Mouse (Mus musculus) liver, embryonic 12.5 days (tissue): ENCODE measurements around the gene Tmigd1. TPM values are rescaled to one million over a fixed set of nuclear protein-coding genes. Genes with fewer than 3 reads are reported as not detected.

Experiments
- ATAC-seq: fragments of 200-750 bp; cut with Nextera tagmentation; 2 replicates; pipeline ENCODE4 v1.8.0; 2017; ENCODE audit warnings: moderate number of reproducible peaks, mild to moderate bottlenecking, moderate library complexity
- H3K27ac ChIP-seq: fragments of 300-500 bp; sonication (generic); 2 replicates; pipeline ENCODE4 v1.5.1; 2016; ENCODE audit warnings: mild to moderate bottlenecking
- H3K27me3 ChIP-seq: fragments of 300-500 bp; sonication (generic); replicated peaks from 2 replicates; pipeline ENCODE4 v1.6.1; 2016; ENCODE audit warnings: mild to moderate bottlenecking, moderate library complexity
- H3K36me3 ChIP-seq: fragments of 300-500 bp; sonication (generic); 2 replicates; pipeline ENCODE4 v1.6.1; 2016; ENCODE audit warnings: mild to moderate bottlenecking, moderate library complexity
- H3K4me1 ChIP-seq: fragments of 300-500 bp; sonication (generic); 2 replicates; pipeline ENCODE4 v1.6.1; 2016
- H3K4me2 ChIP-seq: fragments of 300-500 bp; sonication (generic); 2 replicates; pipeline ENCODE4 v1.6.1; 2016; ENCODE audit warnings: mild to moderate bottlenecking, moderate library complexity
- H3K4me3 ChIP-seq: fragments of 300-500 bp; sonication (generic); 2 replicates; pipeline ENCODE4 v1.5.1; 2016; ENCODE audit warnings: mild to moderate bottlenecking, moderate library complexity
- H3K9ac ChIP-seq: fragments of 300-500 bp; sonication (generic); 2 replicates; pipeline ENCODE4 v1.6.1; 2016; ENCODE audit warnings: mild to moderate bottlenecking, moderate library complexity
- H3K9me3 ChIP-seq: fragments of 300-500 bp; sonication (generic); replicated peaks from 2 replicates; pipeline ENCODE4 v1.6.1; 2016; ENCODE audit warnings: mild to moderate bottlenecking, moderate library complexity
- WGBS: fragments of 180-500 bp; shearing (Covaris S2); methylation state at CpG from one replicate; pipeline ENCODE4 v1.1.7; 2016; ENCODE audit not compliant: insufficient replicate concordance; 5-methylcytosine and 5-hydroxymethylcytosine counted together
- polyA plus RNA-seq: library from polyadenylated mRNA; unstranded; fragments of >200 nt; fragmentation: Nextera tagmentation; extraction: Ambion mirVana; gene quantifications from 2 replicates; pipeline ENCODE4 v1.2.1, GENCODE M21; 2016

The Tmigd1 gene
- polyA plus RNA-seq = 0.10 TPM in 1 of 2 replicates, not detected in the other

- H3K4me2 ChIP-seq = no peak within 1 kb of the TSS
Observed at GRCm38 (mm10) chr11:76901579-76902361, at the start of gene Tmigd1. Gene Tmigd1, plus strand, starts transcription at chr11:76902159.

GRCm38 (mm10) chr11:76854475-76855341 lies 47.3 kb upstream of the Tmigd1 start:
- ATAC-seq = no peak
- WGBS = 71% methylated on average over 17 of the region's 17 CpGs
- Histone ChIP-seq H3K27ac (no peak overlapping the region), H3K4me3 (no peak overlapping the region), H3K9ac (no peak overlapping the region), H3K9me3 (peaks cover 6% of the 10 kb centered on the region; the same call in 1 of the 2 replicates), H3K27me3 (0 out of 2 replicates have a peak, but pooled peaks cover 13% of the 10 kb centered on the region), H3K36me3 (no peaks in the 10 kb centered on the region), H3K4me1 (peaks cover 12% of the 10 kb centered on the region; the same call in 1 of the 2 replicates), H3K4me2 (no peak overlapping the region)

More at GRCm38 (mm10) chr11:76901579-76902361, at the start of gene Tmigd1:
- Histone ChIP-seq H3K9me3 (no peaks in the 10 kb centered on the region), H3K27me3 (no peaks in the 10 kb centered on the region), H3K4me3 (no peak within 1 kb of the TSS), H3K27ac (no peak within 1 kb of the TSS), H3K4me1 (0 out of 2 replicates have a peak, but pooled peaks cover 3% of the 10 kb centered on the region), H3K9ac (no peak within 1 kb of the TSS), H3K36me3 (no peaks in the 10 kb centered on the region)
- no peak for ATAC-seq
- WGBS = 53% methylated on average over 7 of the region's 7 CpGs

- Histone ChIP-seq H3K9ac (no peak overlapping the region), H3K36me3 (no peaks in the 10 kb centered on the region), H3K4me2 (no peak overlapping the region), H3K27ac (no peak overlapping the region), H3K4me3 (no peak overlapping the region), H3K9me3 (0 out of 2 replicates have a peak, but pooled peaks cover under 1% of the 10 kb centered on the region), H3K27me3 (peaks cover 12% of the 10 kb centered on the region; the same call in 1 of the 2 replicates), H3K4me1 (peaks cover 12% of the 10 kb centered on the region; the same call in 1 of the 2 replicates)
- WGBS = 57% methylated on average over 2 of the region's 2 CpGs
- ATAC-seq = no peak
Observed at GRCm38 (mm10) chr11:76856601-76857000, 45.4 kb upstream of the Tmigd1 start.

GRCm38 (mm10) chr11:76857111-76857510 lies 44.8 kb upstream of the Tmigd1 start:
- 49% methylated on average over 7 of the region's 7 CpGs for WGBS
- Histone ChIP-seq H3K4me2 (no peak overlapping the region), H3K4me1 (peaks cover 12% of the 10 kb centered on the region; the same call in 1 of the 2 replicates), H3K4me3 (no peak overlapping the region), H3K9me3 (no peaks in the 10 kb centered on the region), H3K36me3 (no peaks in the 10 kb centered on the region), H3K9ac (no peak overlapping the region), H3K27ac (no peak overlapping the region), H3K27me3 (peaks cover 12% of the 10 kb centered on the region; the same call in 1 of the 2 replicates)
- ATAC-seq = no peak

- H3K4me3 ChIP-seq = no peak overlapping the region
- no peak overlapping the region for H3K9ac ChIP-seq
- H3K4me2 ChIP-seq = no peak overlapping the region
- 22% methylated on average over 5 of the region's 5 CpGs for WGBS
- ATAC-seq = no peak
- H3K4me1 ChIP-seq = peaks cover 12% of the 10 kb centered on the region; the same call in 1 of the 2 replicates
- no peak overlapping the region for H3K27ac ChIP-seq
- H3K27me3 ChIP-seq = peaks cover 12% of the 10 kb centered on the region; the same call in 1 of the 2 replicates
- no peaks in the 10 kb centered on the region for H3K36me3 ChIP-seq
- no peaks in the 10 kb centered on the region for H3K9me3 ChIP-seq
Observed at GRCm38 (mm10) chr11:76858781-76859180, 43.2 kb upstream of the Tmigd1 start.

GRCm38 (mm10) chr11:76859261-76859660 lies 42.7 kb upstream of the Tmigd1 start:
- no peaks in the 10 kb centered on the region for H3K36me3 ChIP-seq
- H3K27me3 ChIP-seq = peaks cover 12% of the 10 kb centered on the region; the same call in 1 of the 2 replicates
- WGBS = 20% methylated on average over 5 of the region's 5 CpGs
- no peak overlapping the region for H3K9ac ChIP-seq
- H3K4me2 ChIP-seq = no peak overlapping the region
- ATAC-seq = no peak
- H3K9me3 ChIP-seq = no peaks in the 10 kb centered on the region
- peaks cover 12% of the 10 kb centered on the region; the same call in 1 of the 2 replicates for H3K4me1 ChIP-seq
- H3K27ac ChIP-seq = no peak overlapping the region
- no peak overlapping the region for H3K4me3 ChIP-seq

GRCm38 (mm10) chr11:76861185-76861584 lies 40.8 kb upstream of the Tmigd1 start:
- WGBS = 84% methylated on average over 3 of the region's 3 CpGs
- no peak overlapping the region for H3K4me2 ChIP-seq
- peaks cover 12% of the 10 kb centered on the region; the same call in 1 of the 2 replicates for H3K27me3 ChIP-seq
- H3K9me3 ChIP-seq = no peaks in the 10 kb centered on the region
- H3K27ac ChIP-seq = no peak overlapping the region
- H3K4me3 ChIP-seq = no peak overlapping the region
- ATAC-seq = no peak
- H3K36me3 ChIP-seq = no peaks in the 10 kb centered on the region
- no peak overlapping the region for H3K9ac ChIP-seq
- H3K4me1 ChIP-seq = peaks cover 7% of the 10 kb centered on the region; the same call in 1 of the 2 replicates

GRCm38 (mm10) chr11:76872556-76873234 lies 29.3 kb upstream of the Tmigd1 start:
- Histone ChIP-seq H3K9ac (no peak overlapping the region), H3K36me3 (no peaks in the 10 kb centered on the region), H3K4me2 (no peak overlapping the region), H3K27me3 (no peaks in the 10 kb centered on the region), H3K9me3 (no peaks in the 10 kb centered on the region), H3K4me1 (no peaks in the 10 kb centered on the region), H3K27ac (no peak overlapping the region), H3K4me3 (no peak overlapping the region)
- WGBS = 58% methylated on average over 11 of the region's 11 CpGs
- no peak for ATAC-seq

- Histone ChIP-seq H3K9ac (no peak overlapping the region), H3K4me1 (no peaks in the 10 kb centered on the region), H3K27ac (no peak overlapping the region), H3K27me3 (no peaks in the 10 kb centered on the region), H3K4me2 (no peak overlapping the region), H3K4me3 (no peak overlapping the region), H3K36me3 (no peaks in the 10 kb centered on the region), H3K9me3 (no peaks in the 10 kb centered on the region)
- ATAC-seq = no peak
- 77% methylated on average over 5 of the region's 5 CpGs for WGBS
Observed at GRCm38 (mm10) chr11:76873865-76874264, 28.1 kb upstream of the Tmigd1 start.

GRCm38 (mm10) chr11:76874766-76875165 lies 27.2 kb upstream of the Tmigd1 start:
- Histone ChIP-seq H3K9ac (no peak overlapping the region), H3K27me3 (no peaks in the 10 kb centered on the region), H3K27ac (no peak overlapping the region), H3K4me3 (no peak overlapping the region), H3K4me1 (no peaks in the 10 kb centered on the region), H3K4me2 (no peak overlapping the region), H3K36me3 (no peaks in the 10 kb centered on the region), H3K9me3 (no peaks in the 10 kb centered on the region)
- no peak for ATAC-seq
- WGBS = 44% methylated on average over 6 of the region's 6 CpGs

- 57% methylated on average over 5 of the region's 5 CpGs for WGBS
- H3K9ac ChIP-seq = no peak overlapping the region
- ATAC-seq = no peak
Observed at GRCm38 (mm10) chr11:76879816-76880215, 22.1 kb upstream of the Tmigd1 start.

More at GRCm38 (mm10) chr11:76879816-76880215, 22.1 kb upstream of the Tmigd1 start:
- Histone ChIP-seq H3K36me3 (no peaks in the 10 kb centered on the region), H3K4me2 (no peak overlapping the region), H3K4me3 (no peak overlapping the region), H3K9me3 (no peaks in the 10 kb centered on the region), H3K27me3 (no peaks in the 10 kb centered on the region), H3K4me1 (no peaks in the 10 kb centered on the region), H3K27ac (no peak overlapping the region)
